Mouse (Mus musculus): ENCODE measurements around the gene Itsn1. TPM values are rescaled to one million over a fixed set of nuclear protein-coding genes. Genes with fewer than 3 reads are reported as not detected.
A peak's percentile ranks its signal among the peaks of the same experiment; 100 is the strongest.

Gene Itsn1
- polyA plus RNA-seq, 1 experiment from 2014 or later, result 61.2 TPM

GRCm38 (mm10) chr16:91963556-91963900 lies 234.4 kb downstream of the Itsn1 start:
- Histone ChIP-seq H3K4me1 (ENCODE audit: control insufficient read depth, insufficient read depth, low read length) (peaks cover 12% of the 10 kb centered on the region), H3K9ac (ENCODE audit: low read length) (no peak overlapping the region), H3K36me3 (ENCODE audit: control insufficient read depth, insufficient read depth, low read length) (no peaks in the 10 kb centered on the region), H3K4me3 (ENCODE audit: low read depth, low read length) (no peak overlapping the region), H3K9me3 (ENCODE audit: control insufficient read depth, low read length) (no peaks in the 10 kb centered on the region; the same call in 1 of the 2 replicates), H3K27ac (ENCODE audit: low read depth, low read length) (peak overlapping the region; percentile 79), H3K27me3 (ENCODE audit: control insufficient read depth, insufficient read depth, low read length) (no peaks in the 10 kb centered on the region), H3K4me2 (ENCODE audit: low read depth) (no peak overlapping the region)
- ATAC-seq (ENCODE audit: insufficient read depth, low FRiP score, low TSS enrichment), result peak; percentile 17; the same call in 1 of the 2 replicates
- 70% methylated on average over 3 of the region's 3 CpGs for WGBS
- DNase-seq (ENCODE audit: low spot score), result no peak

- H3K9ac ChIP-seq (ENCODE audit: low read length), result no peak overlapping the region
- no peak overlapping the region for H3K4me2 ChIP-seq (ENCODE audit: low read depth)
- no peak for ATAC-seq (ENCODE audit: insufficient read depth, low FRiP score, low TSS enrichment)
- H3K27me3 ChIP-seq (ENCODE audit: control insufficient read depth, insufficient read depth, low read length), result no peaks in the 10 kb centered on the region
- no peaks in the 10 kb centered on the region; the same call in 1 of the 2 replicates for H3K9me3 ChIP-seq (ENCODE audit: control insufficient read depth, low read length)
- H3K4me3 ChIP-seq (ENCODE audit: low read depth, low read length), result no peak overlapping the region
- no peak overlapping the region for H3K27ac ChIP-seq (ENCODE audit: low read depth, low read length)
- WGBS, result 90% methylated on average over 13 of the region's 13 CpGs
- H3K4me1 ChIP-seq (ENCODE audit: control insufficient read depth, insufficient read depth, low read length), result peaks cover 12% of the 10 kb centered on the region
- H3K36me3 ChIP-seq (ENCODE audit: control insufficient read depth, insufficient read depth, low read length), result no peaks in the 10 kb centered on the region
- DNase-seq (ENCODE audit: low spot score), result no peak
Measured at GRCm38 (mm10) chr16:91964308-91965178, 235.5 kb downstream of the Itsn1 start.

- no peaks in the 10 kb centered on the region; the same call in 1 of the 2 replicates for H3K4me1 ChIP-seq (ENCODE audit: control insufficient read depth, insufficient read depth, low read length)
- no peaks in the 10 kb centered on the region for H3K36me3 ChIP-seq (ENCODE audit: control insufficient read depth, insufficient read depth, low read length)
- DNase-seq (ENCODE audit: low spot score), result no peak
- H3K4me3 ChIP-seq (ENCODE audit: low read depth, low read length), result no peak overlapping the region
- WGBS, result 60% methylated on average over 10 of the region's 10 CpGs
- no peaks in the 10 kb centered on the region for H3K9me3 ChIP-seq (ENCODE audit: control insufficient read depth, low read length)
- no peak for ATAC-seq (ENCODE audit: insufficient read depth, low FRiP score, low TSS enrichment)
- no peaks in the 10 kb centered on the region for H3K27me3 ChIP-seq (ENCODE audit: control insufficient read depth, insufficient read depth, low read length)
- H3K9ac ChIP-seq (ENCODE audit: low read length), result no peak overlapping the region
- no peak overlapping the region for H3K4me2 ChIP-seq (ENCODE audit: low read depth)
- H3K27ac ChIP-seq (ENCODE audit: low read depth, low read length), result no peak overlapping the region
Measured at GRCm38 (mm10) chr16:91968725-91969124, 239.6 kb downstream of the Itsn1 start.

DNA sequence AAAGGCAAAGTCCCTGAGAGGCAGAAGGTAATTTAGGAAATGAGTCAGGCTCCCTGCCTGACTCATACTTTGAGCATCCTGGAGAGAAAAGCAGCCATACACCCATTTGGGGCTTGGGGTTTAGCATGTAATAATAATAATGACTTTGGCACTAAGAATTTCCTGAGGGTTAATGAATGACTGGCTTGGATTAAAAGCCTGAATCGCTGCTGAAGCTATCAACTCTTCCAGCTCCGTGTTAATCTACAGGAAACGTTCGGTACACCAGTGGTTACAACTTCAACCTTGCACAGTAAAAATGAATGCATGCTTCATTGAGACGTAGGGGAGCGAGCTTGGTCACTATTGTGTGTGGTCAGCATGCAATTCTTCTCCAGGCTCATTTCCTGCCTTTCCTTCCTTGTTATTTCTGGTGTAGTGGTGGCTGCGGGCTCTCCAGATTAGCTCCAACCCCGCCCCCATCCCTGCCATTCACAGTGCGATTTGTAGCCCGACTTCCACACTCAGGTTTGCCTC lies 240.5 kb downstream of the Itsn1 start:
- no peaks in the 10 kb centered on the region for H3K4me1 ChIP-seq (ENCODE audit: control insufficient read depth, insufficient read depth, low read length)
- DNase-seq (ENCODE audit: low spot score) (no peak), ATAC-seq (ENCODE audit: insufficient read depth, low FRiP score, low TSS enrichment) (no peak)
- no peaks in the 10 kb centered on the region for H3K27me3 ChIP-seq (ENCODE audit: control insufficient read depth, insufficient read depth, low read length)
- H3K36me3 ChIP-seq (ENCODE audit: control insufficient read depth, insufficient read depth, low read length), result no peaks in the 10 kb centered on the region
- H3K4me2 ChIP-seq (ENCODE audit: low read depth), result no peak overlapping the region
- H3K9ac ChIP-seq (ENCODE audit: low read length), result no peak overlapping the region
- H3K9me3 ChIP-seq (ENCODE audit: control insufficient read depth, low read length), result no peaks in the 10 kb centered on the region
- H3K4me3 ChIP-seq (ENCODE audit: low read depth, low read length), result no peak overlapping the region
- WGBS, result 34% methylated on average over 10 of the region's 10 CpGs
- no peak overlapping the region for H3K27ac ChIP-seq (ENCODE audit: low read depth, low read length)

Small RNAs within 50 kb of the gene (microRNA-seq; reads per million reads assigned to microRNA genes)
- gene Gm27773, result not detected

Other genes starting within 250 kb of the Itsn1 start
- gene Ifnar1, start 244.0 kb upstream of the Itsn1 start, polyA plus RNA-seq (2014; fragmentation: Nextera tagmentation; extraction: Ambion mirVana), result 53.9 and 56.0 TPM in 2 replicates
- 35.8 and 40.8 TPM in 2 replicates for gene Ifngr2, start 182.2 kb upstream of the Itsn1 start, polyA plus RNA-seq (2014; fragmentation: Nextera tagmentation; extraction: Ambion mirVana)
- gene Tmem50b, start 131.5 kb upstream of the Itsn1 start, polyA plus RNA-seq (2014; fragmentation: Nextera tagmentation; extraction: Ambion mirVana), result 51.9 and 57.4 TPM in 2 replicates
- gene Dnajc28, start 110.3 kb upstream of the Itsn1 start, polyA plus RNA-seq (2014; fragmentation: Nextera tagmentation; extraction: Ambion mirVana), result 4.8 and 5.0 TPM in 2 replicates
- gene Gart, start 82.3 kb upstream of the Itsn1 start, polyA plus RNA-seq (2014; fragmentation: Nextera tagmentation; extraction: Ambion mirVana), result 106 and 116 TPM in 2 replicates
- 130 and 133 TPM in 2 replicates for gene Son, start 81.8 kb upstream of the Itsn1 start, polyA plus RNA-seq (2014; fragmentation: Nextera tagmentation; extraction: Ambion mirVana)
- gene Donson, start 40.5 kb upstream of the Itsn1 start, polyA plus RNA-seq (2014; fragmentation: Nextera tagmentation; extraction: Ambion mirVana), result 33.7 and 36.3 TPM in 2 replicates
- gene Cryzl1, start 306 bp upstream of the Itsn1 start, polyA plus RNA-seq (2014; fragmentation: Nextera tagmentation; extraction: Ambion mirVana), result 67.9 and 73.2 TPM in 2 replicates

All from neural tube, embryonic 11.5 days (tissue).